Mouse (Mus musculus): ENCODE measurements around the gene Snx29.
"Not testable (repeated sequence)": the region's sequence is repeated elsewhere in the genome, so short reads cannot be mapped to it uniquely, and the experiment has no call there.

Snx29 gene

DNA sequence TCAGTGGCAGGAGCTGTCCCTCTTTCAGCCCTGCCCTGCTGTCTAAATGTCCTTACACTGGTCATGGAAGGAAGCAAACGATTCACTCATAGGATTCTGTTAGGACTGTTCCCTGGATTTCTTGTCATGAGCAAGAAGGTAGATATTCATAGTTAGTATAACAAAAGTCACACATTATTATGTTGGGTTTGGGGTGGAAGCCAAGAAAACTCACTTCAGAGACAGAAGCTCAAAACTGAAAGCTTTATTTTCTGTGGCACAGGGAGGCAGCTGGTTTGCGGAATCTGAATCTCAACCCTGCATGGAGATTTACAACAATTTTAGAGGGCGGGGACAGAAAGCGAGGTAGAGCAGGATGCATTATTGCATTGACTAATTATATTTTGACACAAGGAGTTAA lies 86.0 kb downstream of the Snx29 start:
- DNase-seq = no peak

GRCm38 (mm10) chr16:11414631-11415030 lies 91.9 kb downstream of the Snx29 start:
- no peak for DNase-seq

- no peak for DNase-seq
Measured at GRCm38 (mm10) chr16:11418183-11418588, 95.5 kb downstream of the Snx29 start.

DNA sequence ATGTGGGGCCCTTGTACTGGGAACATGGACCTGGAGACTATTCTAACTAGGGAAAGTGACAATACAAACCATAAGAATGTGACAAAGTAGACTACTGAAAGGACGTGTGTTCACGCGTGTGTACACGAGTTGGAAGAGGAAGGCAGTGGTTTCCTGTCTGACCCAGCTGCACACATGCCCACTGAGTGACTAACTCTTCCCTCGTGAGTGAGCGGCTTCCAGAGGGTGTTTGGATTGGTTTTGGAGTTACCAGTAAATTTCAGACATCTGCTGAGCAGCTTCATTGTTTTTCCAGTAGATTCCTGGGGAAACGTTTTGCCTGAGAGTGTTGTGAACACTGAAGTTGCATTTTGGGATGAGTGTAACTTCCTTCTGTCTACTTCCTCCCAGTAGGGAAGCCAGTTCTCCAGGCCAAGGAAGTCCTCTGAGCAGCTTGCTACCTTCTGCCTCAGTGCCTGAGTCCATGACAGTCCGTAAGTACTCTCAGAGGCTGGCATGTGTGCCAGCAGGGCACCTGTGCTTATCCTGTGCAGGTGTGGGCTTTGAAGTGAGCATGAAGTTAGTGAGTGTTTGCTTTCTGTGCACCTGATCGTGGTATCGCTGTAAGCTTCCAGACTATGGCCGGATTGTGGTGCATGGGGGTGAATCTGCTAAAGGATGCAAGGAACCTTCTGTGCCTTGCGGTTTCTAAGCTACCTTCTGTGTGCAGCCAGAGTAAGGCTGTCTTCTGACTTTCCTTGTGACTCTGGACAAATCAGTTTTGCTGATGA lies 97.8 kb downstream of the Snx29 start:
- no peak for DNase-seq

DNA sequence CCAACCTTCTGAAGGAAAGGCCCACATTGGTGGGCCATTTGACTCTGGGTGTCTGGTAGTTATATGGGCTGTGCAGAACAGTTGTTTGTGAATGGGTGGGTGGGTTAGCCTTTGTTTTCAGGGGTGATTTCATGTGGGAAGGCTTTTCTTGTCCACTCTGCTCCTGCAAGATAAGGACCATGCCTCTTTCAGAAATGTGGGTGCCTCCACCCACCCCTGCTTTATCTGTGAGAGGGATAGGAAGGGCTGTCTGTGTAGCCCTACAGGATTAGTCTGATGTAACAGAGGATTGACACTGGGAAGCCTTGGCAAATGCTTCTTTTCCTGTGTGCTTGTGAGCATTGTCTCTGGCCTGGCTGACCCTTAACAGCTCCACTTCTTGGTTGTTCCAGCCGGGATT lies 99.5 kb downstream of the Snx29 start:
- no peak for DNase-seq

- DNase-seq = no peak
Measured at GRCm38 (mm10) chr16:11422889-11423610, 100.3 kb downstream of the Snx29 start.

GRCm38 (mm10) chr16:11423611-11424297 lies 101.0 kb downstream of the Snx29 start:
- not testable (repeated sequence) for DNase-seq

GRCm38 (mm10) chr16:11424568-11425145 lies 101.9 kb downstream of the Snx29 start:
- no peak for DNase-seq

DNA sequence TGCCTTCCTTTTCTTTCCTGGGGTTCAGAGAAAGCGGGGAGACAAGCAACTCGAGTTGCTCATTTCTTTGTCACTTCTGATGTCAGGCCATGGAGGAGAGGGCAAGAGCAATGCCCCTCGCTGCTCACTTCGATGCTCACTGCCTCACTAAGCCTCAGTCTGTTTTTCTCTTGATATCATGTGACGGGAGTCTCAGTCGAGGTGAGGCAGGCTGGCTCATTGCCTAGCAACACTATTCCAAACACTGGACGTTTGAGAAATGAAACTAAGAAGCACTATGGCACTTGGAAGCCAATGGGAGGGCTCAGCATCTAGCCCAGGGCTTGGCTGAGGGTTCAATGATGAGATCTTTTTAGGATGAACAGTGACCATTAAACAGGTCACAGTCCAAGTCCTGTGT lies 102.6 kb downstream of the Snx29 start:
- no peak for DNase-seq

DNA sequence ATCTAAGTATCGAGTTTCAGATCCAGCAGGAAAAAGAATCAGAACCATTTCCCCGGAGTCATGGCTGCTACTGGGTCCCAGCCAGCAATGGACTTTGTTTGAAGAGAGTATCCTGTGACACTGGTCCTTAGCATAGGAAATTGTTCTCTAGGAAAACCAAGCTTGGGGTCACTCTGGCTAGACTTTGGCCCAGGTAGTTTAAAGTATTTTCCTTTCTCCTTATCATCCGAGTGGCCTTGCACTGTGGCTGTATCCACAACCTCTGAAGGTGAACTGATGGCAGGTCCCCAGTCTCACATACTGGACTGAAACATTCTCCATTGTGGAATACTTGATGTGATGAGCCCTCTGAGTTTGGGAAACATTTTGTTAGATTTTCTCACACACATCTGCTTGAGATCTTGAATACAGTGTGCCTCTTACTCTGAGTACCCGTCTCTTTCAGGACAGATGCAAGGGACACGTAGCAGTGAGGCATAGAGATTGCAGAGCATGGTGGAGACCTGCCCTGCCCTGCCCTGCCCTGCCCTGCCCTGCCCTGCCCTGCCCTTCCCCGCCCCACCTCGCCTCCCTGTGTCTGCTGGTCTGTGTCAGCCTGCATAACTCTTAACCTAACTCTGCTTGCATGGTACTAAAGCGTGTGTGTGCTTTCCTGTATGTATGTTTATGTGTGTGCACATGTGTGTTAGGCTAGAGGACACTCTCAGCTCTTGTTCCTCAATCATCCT lies 104.3 kb downstream of the Snx29 start:
- no peak for DNase-seq

- no peak for DNase-seq
Measured at GRCm38 (mm10) chr16:11429784-11430183, 107.1 kb downstream of the Snx29 start.

DNA sequence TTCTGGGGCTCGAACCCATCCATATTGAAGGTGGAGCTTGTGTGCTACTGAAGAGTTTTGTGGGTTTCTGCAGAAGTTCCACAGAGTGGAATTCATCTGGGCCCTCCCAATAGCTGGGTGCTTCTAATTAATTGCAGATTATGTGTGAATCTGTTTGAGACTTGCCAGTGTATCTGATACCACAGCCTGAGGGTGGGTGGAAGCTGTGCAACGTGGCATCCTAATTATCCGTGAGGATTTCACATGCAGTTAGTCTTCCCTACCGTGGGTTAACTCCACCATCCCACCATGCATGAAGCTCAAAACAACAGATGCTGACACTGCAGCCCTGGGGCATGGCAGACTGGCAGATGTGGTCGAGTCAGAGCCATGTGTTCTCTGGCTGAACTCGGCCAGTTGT lies 107.8 kb downstream of the Snx29 start:
- no peak for DNase-seq

DNA sequence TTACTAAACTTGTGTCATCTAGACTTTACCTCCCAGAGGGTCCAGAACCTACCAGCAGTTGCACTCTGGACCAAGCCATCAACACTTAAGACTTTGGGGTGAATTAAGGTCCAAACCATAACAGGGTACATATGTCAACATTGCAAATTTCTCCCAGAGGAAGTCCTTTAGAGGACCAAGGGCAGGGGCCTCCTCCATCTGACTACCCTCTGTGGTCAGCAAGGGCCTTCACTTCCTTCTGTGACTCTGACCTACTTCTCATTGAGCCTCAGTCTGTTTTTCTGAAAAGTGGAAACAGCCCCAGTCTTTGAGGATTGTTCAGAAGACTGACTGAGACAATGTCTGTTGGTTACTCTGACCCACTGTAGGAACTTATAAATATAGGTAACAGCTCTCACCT lies 111.1 kb downstream of the Snx29 start:
- no peak for DNase-seq

DNA sequence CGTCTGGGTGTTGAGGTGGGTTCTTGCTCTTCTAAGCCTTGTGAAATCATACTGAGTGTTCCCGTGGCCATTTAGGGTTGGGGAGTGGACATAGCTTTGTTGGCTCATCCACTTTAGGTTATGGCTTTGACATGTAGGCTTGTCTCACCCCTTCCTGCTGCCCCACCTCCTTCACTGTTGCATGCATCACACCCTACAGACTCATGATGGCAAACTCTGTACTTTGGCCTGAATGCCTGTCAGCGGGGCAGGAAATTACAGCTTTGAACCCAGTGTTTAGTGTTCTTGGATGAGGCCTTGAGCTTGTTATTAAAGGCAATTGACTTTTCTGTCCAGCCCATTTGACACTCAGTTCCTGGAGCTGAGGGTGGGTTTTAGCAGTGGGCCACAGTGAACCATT lies 114.9 kb downstream of the Snx29 start:
- no peak for DNase-seq

DNA sequence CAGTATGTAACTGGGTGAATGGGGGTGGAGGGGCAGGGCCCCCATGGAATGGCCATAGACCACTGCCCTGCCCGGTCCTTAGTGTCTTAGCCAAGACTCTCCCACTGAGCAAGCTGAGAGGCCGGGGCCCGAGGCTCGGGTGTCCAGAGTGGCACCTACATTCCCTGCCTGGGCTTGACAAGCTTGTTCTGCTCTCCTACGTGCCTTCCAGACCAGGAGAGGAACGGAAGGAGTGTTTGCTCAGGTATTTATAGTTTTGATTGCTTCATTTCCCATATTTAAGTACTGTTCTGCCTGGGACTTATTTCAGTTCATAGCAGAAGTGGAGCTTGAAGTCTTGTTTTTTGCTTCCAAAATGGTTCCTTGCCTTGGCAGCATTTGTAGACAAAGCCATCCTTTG lies 116.7 kb downstream of the Snx29 start:
- DNase-seq = no peak

DNA sequence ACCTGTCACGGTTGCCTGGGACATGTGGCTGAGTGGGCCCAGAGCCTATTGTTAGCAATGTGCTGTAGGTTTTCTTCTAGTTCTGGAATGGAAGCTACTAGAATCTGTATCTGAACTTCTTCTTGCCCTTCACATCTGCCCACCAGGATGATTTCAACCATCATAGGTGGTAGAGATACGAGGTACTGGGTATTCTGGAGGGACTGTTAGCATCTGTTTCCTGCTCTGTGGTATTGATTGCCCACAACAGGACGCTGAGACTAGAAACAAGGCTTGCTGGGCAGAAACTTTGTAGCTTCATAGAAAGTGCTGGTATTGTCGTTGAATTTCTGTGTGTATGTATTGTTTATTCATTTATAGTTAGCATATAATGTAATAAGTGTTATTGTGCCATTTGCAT lies 118.9 kb downstream of the Snx29 start:
- no peak for DNase-seq

- no peak for DNase-seq
Measured at GRCm38 (mm10) chr16:11442534-11442933, 119.8 kb downstream of the Snx29 start.

GRCm38 (mm10) chr16:11444626-11445025 lies 121.9 kb downstream of the Snx29 start:
- no peak for DNase-seq

DNA sequence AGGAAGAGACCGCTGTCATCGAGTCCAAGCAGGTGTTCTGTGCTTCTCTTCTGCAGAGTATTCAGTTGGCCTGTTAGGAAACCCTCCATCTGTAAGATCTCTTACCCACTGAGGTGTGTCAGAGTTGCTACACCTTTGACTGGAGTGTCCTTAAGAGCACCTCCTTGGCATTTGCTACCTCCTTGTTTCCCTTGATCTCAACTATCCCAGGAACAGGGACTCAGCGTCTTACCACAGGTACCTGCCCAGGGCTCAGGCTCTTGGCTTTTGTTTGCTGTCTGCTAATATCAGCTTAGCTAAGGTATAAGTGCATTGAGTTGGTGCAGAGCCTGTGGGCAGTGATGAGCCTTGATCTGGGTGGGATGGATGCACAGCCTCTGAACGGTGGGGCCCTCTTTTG lies 124.3 kb downstream of the Snx29 start:
- DNase-seq = no peak

DNA sequence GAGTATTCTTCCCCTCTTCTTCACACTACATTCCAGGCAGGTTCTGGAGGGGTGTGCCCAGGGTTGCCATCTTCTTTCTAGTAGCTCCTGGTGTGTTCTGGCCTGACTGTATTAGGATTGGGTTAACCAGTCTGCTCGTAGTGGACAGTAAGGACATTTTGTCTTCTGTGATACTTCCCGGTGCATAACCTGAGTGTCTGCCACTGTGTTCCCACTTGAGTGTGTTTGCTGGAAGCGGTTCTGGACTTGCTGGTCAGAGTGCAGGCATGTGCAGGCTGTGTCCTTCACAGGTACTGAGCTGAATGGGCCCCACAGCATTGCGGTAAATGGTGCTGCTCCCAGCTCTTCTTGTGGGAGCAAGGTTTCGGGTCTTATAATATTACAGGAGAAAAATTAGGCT lies 125.2 kb downstream of the Snx29 start:
- DNase-seq = no peak

- not testable (repeated sequence) for DNase-seq
Measured at GRCm38 (mm10) chr16:11448696-11449095, 126.0 kb downstream of the Snx29 start.

DNA sequence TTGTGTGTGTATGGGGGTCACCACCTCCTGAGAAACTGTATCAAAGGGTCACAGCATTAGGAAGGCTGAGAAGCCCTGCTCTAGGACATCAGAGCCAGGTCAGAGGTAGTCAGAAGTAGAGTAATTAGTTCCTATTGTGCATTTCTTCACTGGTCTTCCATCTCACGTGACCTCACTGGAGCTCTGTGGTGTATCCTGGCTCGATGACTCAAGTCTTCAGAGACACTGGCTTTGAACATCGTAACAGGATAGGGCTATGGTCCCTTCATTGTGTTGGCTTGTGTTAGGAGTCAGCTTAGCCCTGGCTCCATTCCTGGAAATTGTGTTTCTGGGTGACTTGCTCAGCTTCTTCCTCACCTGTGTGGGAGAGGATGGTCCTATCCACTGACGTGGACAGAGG lies 126.6 kb downstream of the Snx29 start:
- no peak for DNase-seq

DNA sequence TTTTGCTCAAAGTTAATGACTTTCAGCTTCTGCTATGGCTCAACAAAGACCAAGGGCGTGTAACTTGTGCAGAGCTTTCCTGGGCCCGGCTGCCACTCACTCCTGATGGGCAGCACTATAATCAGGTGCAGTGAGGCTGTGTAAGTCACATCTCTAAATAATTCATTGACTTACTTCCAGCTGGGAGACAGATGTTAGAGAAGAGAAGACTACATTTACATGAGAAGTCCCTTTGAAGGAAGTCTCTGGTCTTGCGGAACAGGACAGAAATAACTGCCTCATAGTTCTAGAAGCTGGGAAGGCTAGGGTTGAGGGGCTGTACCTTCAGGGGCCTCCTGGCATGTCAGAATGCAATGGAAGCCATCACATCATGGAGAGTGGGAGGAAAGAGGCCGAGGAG lies 127.9 kb downstream of the Snx29 start:
- DNase-seq = no peak

Data from right cerebral cortex, postnatal 25 days (tissue).